Mouse (Mus musculus) midbrain, postnatal 0 days (tissue): ENCODE data around the gene Zfp637. TPM values are rescaled to one million over a fixed set of nuclear protein-coding genes. Genes with fewer than 3 reads are reported as not detected.

Experiments
- ATAC-seq: fragments of 200-750 bp; cut with Nextera tagmentation; 2 replicates; pipeline ENCODE4 v1.8.0; 2017; ENCODE audit warnings: moderate number of reproducible peaks, mild to moderate bottlenecking, moderate TSS enrichment, moderate library complexity; ENCODE audit not compliant: low FRiP score
- DNase-seq: peaks from one replicate; pipeline ENCODE4 v3.0.0-alpha.2; 2015; ENCODE audit warnings: low spot score
- H3K27ac ChIP-seq: fragments of 300-500 bp; sonication (generic); 2 replicates; pipeline ENCODE4 v1.5.1; 2014; ENCODE audit warnings: low read depth, mild to moderate bottlenecking, low read length, mixed read lengths
- H3K27me3 ChIP-seq: fragments of 300-500 bp; sonication (generic); 2 replicates; pipeline ENCODE4 v1.6.1; 2014; ENCODE audit warnings: low read length, control low read depth, mixed read lengths; ENCODE audit not compliant: insufficient read depth
- H3K36me3 ChIP-seq: fragments of 300-500 bp; sonication (generic); 2 replicates; pipeline ENCODE4 v1.6.1; 2014; ENCODE audit warnings: low read length, control low read depth, mixed read lengths; ENCODE audit not compliant: insufficient read depth
- H3K4me1 ChIP-seq: fragments of 300-500 bp; sonication (generic); 2 replicates; pipeline ENCODE4 v1.6.1; 2014; ENCODE audit warnings: mild to moderate bottlenecking, control low read depth, antibody characterized with exemption, low read length, mixed read lengths; ENCODE audit not compliant: insufficient read depth
- H3K4me2 ChIP-seq: fragments of 300-500 bp; sonication (generic); 2 replicates; pipeline ENCODE4 v1.6.1; 2014; ENCODE audit warnings: low read depth, mild to moderate bottlenecking, low read length, mixed read lengths; ENCODE audit not compliant: poor library complexity, severe bottlenecking
- H3K4me3 ChIP-seq: fragments of 300-500 bp; sonication (generic); 2 replicates; pipeline ENCODE4 v1.5.1; 2014; ENCODE audit warnings: low read depth, mild to moderate bottlenecking, low read length, moderate library complexity
- H3K9ac ChIP-seq: fragments of 300-500 bp; sonication (generic); replicated peaks from 2 replicates; pipeline ENCODE4 v1.6.1; 2014; ENCODE audit warnings: mild to moderate bottlenecking, low read length, moderate library complexity, mixed read lengths; ENCODE audit not compliant: poor library complexity, severe bottlenecking
- H3K9me3 ChIP-seq: fragments of 300-500 bp; sonication (generic); 2 replicates; pipeline ENCODE4 v1.6.1; 2016; ENCODE audit warnings: low read length, control low read depth
- CTCF ChIP-seq: IDR thresholded peaks from 2 replicates; pipeline ENCODE4 v1.5.1; 2016; ENCODE audit warnings: antibody characterized with exemption, mild to moderate bottlenecking
- WGBS: fragments of 180-500 bp; shearing (Covaris S2); extraction: QIAGEN DNeasy Blood & Tissue Kit; methylation state at CpG from one replicate; pipeline ENCODE4 v1.1.7; 2014; 5-methylcytosine and 5-hydroxymethylcytosine counted together
- polyA plus RNA-seq: library from polyadenylated mRNA; unstranded; fragments of >200 nt; fragmentation: Nextera tagmentation; extraction: Ambion mirVana; gene quantifications from 2 replicates; pipeline ENCODE4 v1.2.1, GENCODE M21; 2015
- total RNA-seq: library from RNA; depleted of rRNA; stranded (reverse); fragments of >200 nt; gene quantifications from 2 replicates; pipeline ENCODE4 v1.2.3, GENCODE M21; 2014

Gene Zfp637
- total and polyA plus RNA-seq, 2 experiments from 2014 or later, result 75.0 to 109 TPM

GRCm38 (mm10) chr6:117880394-117880838 lies 39.4 kb downstream of the Zfp637 start:
- no peaks in the 10 kb centered on the region; the same call in 1 of the 2 replicates for H3K4me1 ChIP-seq
- H3K9me3 ChIP-seq, result no peaks in the 10 kb centered on the region
- peak overlapping the region; percentile 49 for H3K4me3 ChIP-seq
- WGBS, result 28% methylated on average over 3 of the region's 3 CpGs
- peak overlapping the region; percentile 98 for H3K27ac ChIP-seq
- no peaks in the 10 kb centered on the region for H3K27me3 ChIP-seq
- peak overlapping the region; percentile 62 for H3K4me2 ChIP-seq
- no peaks in the 10 kb centered on the region for H3K36me3 ChIP-seq
- peak; percentile 9 for DNase-seq
- no peak overlapping the region for H3K9ac ChIP-seq
- TF ChIP-seq CTCF, result no peak
- ATAC-seq, result no peak

DNA sequence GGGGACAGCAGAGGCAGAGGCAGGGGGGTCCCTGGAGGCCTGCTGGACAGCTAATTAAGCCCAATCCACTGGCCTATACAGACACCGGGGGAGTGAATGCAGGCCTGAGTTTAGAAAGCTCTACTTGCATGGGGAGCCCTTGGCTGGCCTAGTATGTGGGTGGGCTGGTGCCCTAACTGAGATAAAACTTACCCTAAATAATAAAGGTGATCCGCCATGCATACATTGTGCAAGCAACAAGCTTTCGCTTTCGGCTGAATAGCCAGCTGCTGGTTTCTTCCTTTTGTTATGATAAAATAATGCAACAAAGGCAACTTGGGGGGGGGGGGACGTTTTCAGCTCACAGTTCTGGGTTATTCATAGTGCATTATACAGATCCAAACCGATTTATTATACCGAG lies 40.2 kb downstream of the Zfp637 start:
- Histone ChIP-seq H3K4me2 (no peak overlapping the region), H3K9me3 (no peaks in the 10 kb centered on the region), H3K4me1 (no peaks in the 10 kb centered on the region; the same call in 1 of the 2 replicates), H3K27ac (peak overlapping the region; percentile 98; the same call in 1 of the 2 replicates), H3K4me3 (no peak overlapping the region), H3K27me3 (no peaks in the 10 kb centered on the region), H3K9ac (no peak overlapping the region), H3K36me3 (no peaks in the 10 kb centered on the region)
- 25% methylated on average over 7 of the region's 7 CpGs for WGBS
- no peak for TF ChIP-seq CTCF
- ATAC-seq, result no peak
- no peak for DNase-seq

DNA sequence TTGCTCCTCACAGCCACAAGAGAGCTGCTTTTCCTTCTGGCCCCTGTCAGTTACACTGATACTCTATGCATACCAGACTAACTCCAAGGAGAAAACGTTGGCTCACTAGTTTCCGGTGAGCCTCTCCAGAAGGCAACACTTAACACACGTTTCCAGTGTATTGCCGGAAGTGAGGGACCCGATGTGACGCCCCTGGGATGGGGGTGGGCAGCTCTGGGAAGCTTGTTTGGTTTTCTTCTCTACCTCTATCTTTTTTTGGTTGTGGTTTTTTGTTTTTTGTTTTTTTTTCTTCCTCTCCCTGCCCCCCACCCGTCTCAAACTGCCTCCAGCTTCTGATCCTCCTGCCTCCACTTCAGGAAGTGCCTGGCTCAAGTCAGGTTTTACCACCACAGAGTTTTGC lies 41.0 kb downstream of the Zfp637 start:
- Histone ChIP-seq H3K27me3 (no peaks in the 10 kb centered on the region), H3K36me3 (no peaks in the 10 kb centered on the region), H3K9me3 (no peaks in the 10 kb centered on the region), H3K9ac (no peak overlapping the region), H3K27ac (no peak overlapping the region), H3K4me2 (no peak overlapping the region), H3K4me1 (no peaks in the 10 kb centered on the region; the same call in 1 of the 2 replicates), H3K4me3 (no peak overlapping the region)
- ATAC-seq (no peak), DNase-seq (no peak)
- TF ChIP-seq CTCF, result no peak
- 78% methylated on average over 7 of the region's 7 CpGs for WGBS

DNA sequence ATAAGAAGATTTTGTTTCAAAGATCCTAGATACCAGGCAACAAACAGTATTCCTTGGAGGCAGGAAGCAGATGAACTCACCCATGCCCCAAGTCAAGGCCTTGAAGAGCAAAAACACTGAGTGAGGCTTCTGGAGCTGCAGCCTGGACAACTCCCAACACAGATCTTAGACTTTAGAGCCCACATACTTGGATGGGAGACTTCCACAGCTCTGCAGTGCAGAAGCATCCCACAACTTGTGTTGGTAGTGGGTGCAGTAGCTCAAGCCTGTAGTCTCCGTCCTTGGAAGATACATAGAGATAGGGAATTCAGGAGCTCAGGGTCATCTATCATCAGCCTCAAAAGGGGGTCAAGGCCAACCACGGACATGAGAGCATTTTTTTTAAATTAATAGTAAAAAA lies 45.0 kb downstream of the Zfp637 start:
- H3K9me3 ChIP-seq, result no peaks in the 10 kb centered on the region
- no peak overlapping the region for H3K27ac ChIP-seq
- ATAC-seq, result no peak
- H3K4me2 ChIP-seq, result no peak overlapping the region
- no peak overlapping the region for H3K4me3 ChIP-seq
- DNase-seq, result no peak
- TF ChIP-seq CTCF, result no peak
- H3K9ac ChIP-seq, result no peak overlapping the region
- H3K4me1 ChIP-seq, result no peaks in the 10 kb centered on the region
- no peaks in the 10 kb centered on the region for H3K36me3 ChIP-seq
- H3K27me3 ChIP-seq, result no peaks in the 10 kb centered on the region
- WGBS, result 89% methylated on average over 2 of the region's 2 CpGs

- 56% methylated on average over 1 of the region's 1 CpGs for WGBS
- no peak for ATAC-seq
Observed at GRCm38 (mm10) chr6:117888032-117888431, 47.1 kb downstream of the Zfp637 start.

DNA sequence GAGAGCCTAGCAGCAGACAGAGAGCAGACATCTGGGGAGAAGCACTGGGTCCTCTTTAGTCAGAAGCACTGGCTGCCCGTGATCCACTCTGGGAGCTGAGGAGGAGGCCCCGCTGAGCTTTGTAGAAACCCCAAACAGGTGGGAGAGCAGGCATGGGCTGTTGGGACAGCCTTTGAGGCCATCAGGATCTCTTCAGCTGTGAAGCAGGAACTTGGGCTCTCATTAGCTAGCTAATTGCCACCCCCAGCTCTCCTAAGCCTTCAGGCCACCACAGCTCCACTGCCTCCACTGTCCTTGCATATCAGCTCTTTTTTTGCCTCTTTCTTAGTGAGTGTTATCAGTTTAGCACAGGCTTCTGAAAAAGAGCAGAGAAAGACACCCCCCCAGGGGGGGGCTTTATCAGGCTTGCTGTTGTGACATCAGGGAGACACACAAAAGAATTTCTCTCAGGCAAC lies 47.7 kb downstream of the Zfp637 start:
- no peak for TF ChIP-seq CTCF
- H3K36me3 ChIP-seq, result no peaks in the 10 kb centered on the region
- no peak overlapping the region for H3K27ac ChIP-seq
- WGBS, result 54% methylated on average over 2 of the region's 2 CpGs
- no peak overlapping the region for H3K4me3 ChIP-seq
- no peak overlapping the region for H3K4me2 ChIP-seq
- H3K9ac ChIP-seq, result no peak overlapping the region
- ATAC-seq (no peak), DNase-seq (no peak)
- no peaks in the 10 kb centered on the region for H3K9me3 ChIP-seq
- H3K4me1 ChIP-seq, result no peaks in the 10 kb centered on the region
- no peaks in the 10 kb centered on the region for H3K27me3 ChIP-seq

More at GRCm38 (mm10) chr6:117888032-117888431, 47.1 kb downstream of the Zfp637 start:
- no peaks in the 10 kb centered on the region for H3K4me1 ChIP-seq
- no peaks in the 10 kb centered on the region for H3K27me3 ChIP-seq
- DNase-seq, result no peak
- no peak overlapping the region for H3K9ac ChIP-seq
- H3K4me3 ChIP-seq, result no peak overlapping the region
- H3K4me2 ChIP-seq, result no peak overlapping the region
- H3K9me3 ChIP-seq, result no peaks in the 10 kb centered on the region
- no peaks in the 10 kb centered on the region for H3K36me3 ChIP-seq
- no peak for TF ChIP-seq CTCF
- H3K27ac ChIP-seq, result no peak overlapping the region
